Mouse (Mus musculus): ENCODE data around the gene Armt1.
"Not testable (repeated sequence)": the region's sequence is repeated elsewhere in the genome, so short reads cannot be mapped to it uniquely, and the experiment has no call there.

Gene Armt1

GRCm38 (mm10) chr10:4432996-4433755, 909 bp downstream of the Armt1 start:
- DNase-seq (ENCODE audit: low read depth in 2 of 2, low spot score in 2 of 2) = no peak

- not testable (repeated sequence) for DNase-seq (ENCODE audit: low read depth in 2 of 2, low spot score in 2 of 2)
Observed at GRCm38 (mm10) chr10:4433871-4434270, 1.6 kb downstream of the Armt1 start.

- DNase-seq (ENCODE audit: low read depth in 2 of 2, low spot score in 2 of 2) = no peak
Observed at GRCm38 (mm10) chr10:4435416-4435815, 3.1 kb downstream of the Armt1 start.

GRCm38 (mm10) chr10:4456409-4456808, 24.1 kb downstream of the Armt1 start:
- no peak for DNase-seq (ENCODE audit: low read depth in 2 of 2, low spot score in 2 of 2)

GRCm38 (mm10) chr10:4460201-4460600, 27.9 kb downstream of the Armt1 start:
- DNase-seq (ENCODE audit: low read depth in 2 of 2, low spot score in 2 of 2) = no peak

GRCm38 (mm10) chr10:4465799-4466198, 33.5 kb downstream of the Armt1 start:
- DNase-seq (ENCODE audit: low read depth in 2 of 2, low spot score in 2 of 2) = no peak

GRCm38 (mm10) chr10:4469406-4469805, 37.1 kb downstream of the Armt1 start:
- DNase-seq (ENCODE audit: low read depth in 2 of 2, low spot score in 2 of 2) = no peak

GRCm38 (mm10) chr10:4473591-4473993, 41.3 kb downstream of the Armt1 start:
- DNase-seq (ENCODE audit: low read depth in 2 of 2, low spot score in 2 of 2) = no peak

GRCm38 (mm10) chr10:4475431-4475830, 43.2 kb downstream of the Armt1 start:
- DNase-seq (ENCODE audit: low read depth in 2 of 2, low spot score in 2 of 2) = no peak

GRCm38 (mm10) chr10:4476604-4477003, 44.3 kb downstream of the Armt1 start:
- no peak for DNase-seq (ENCODE audit: low read depth in 2 of 2, low spot score in 2 of 2)

- no peak for DNase-seq (ENCODE audit: low read depth in 2 of 2, low spot score in 2 of 2)
Observed at GRCm38 (mm10) chr10:4480929-4481328, 48.7 kb downstream of the Armt1 start.

GRCm38 (mm10) chr10:4481695-4482094, 49.4 kb downstream of the Armt1 start:
- no peak for DNase-seq (ENCODE audit: low read depth in 2 of 2, low spot score in 2 of 2)

GRCm38 (mm10) chr10:4482355-4482754, 50.1 kb downstream of the Armt1 start, which contains the start of gene Ccdc170:
Gene Ccdc170 (plus strand): TSS chr10:4482502.
- no peak for DNase-seq (ENCODE audit: low read depth in 2 of 2, low spot score in 2 of 2)

- no peak for DNase-seq (ENCODE audit: low read depth in 2 of 2, low spot score in 2 of 2)
Observed at GRCm38 (mm10) chr10:4483848-4484247, 51.6 kb downstream of the Armt1 start.

- no peak for DNase-seq (ENCODE audit: low read depth in 2 of 2, low spot score in 2 of 2)
Observed at GRCm38 (mm10) chr10:4484986-4485385, 52.7 kb downstream of the Armt1 start.

GRCm38 (mm10) chr10:4489865-4490264, 57.6 kb downstream of the Armt1 start:
- no peak for DNase-seq (ENCODE audit: low read depth in 2 of 2, low spot score in 2 of 2)

- DNase-seq (ENCODE audit: low read depth in 2 of 2, low spot score in 2 of 2) = no peak
Observed at GRCm38 (mm10) chr10:4491281-4491680, 59.0 kb downstream of the Armt1 start.

GRCm38 (mm10) chr10:4492045-4492444, 59.8 kb downstream of the Armt1 start:
- DNase-seq (ENCODE audit: low read depth in 2 of 2, low spot score in 2 of 2) = no peak

- no peak for DNase-seq (ENCODE audit: low read depth in 2 of 2, low spot score in 2 of 2)
Observed at GRCm38 (mm10) chr10:4492909-4493308, 60.6 kb downstream of the Armt1 start.

- no peak for DNase-seq (ENCODE audit: low read depth in 2 of 2, low spot score in 2 of 2)
Observed at GRCm38 (mm10) chr10:4503251-4503650, 71.0 kb downstream of the Armt1 start.

Data from CD8-positive naive resting alpha-beta T cell, adult 2 months (primary cell).